Mouse (Mus musculus) heart, embryonic 11.5 days (tissue): Measurements from ENCODE around the gene Kri1. TPM values are rescaled to one million over a fixed set of nuclear protein-coding genes. Genes with fewer than 3 reads are reported as not detected.

Source experiments
- ATAC-seq: fragments of 200-750 bp; cut with Nextera tagmentation; replicated peaks from 2 replicates; pipeline ENCODE4 v1.8.0; 2017; ENCODE audit warnings: moderate library complexity; ENCODE audit not compliant: insufficient number of reproducible peaks, low FRiP score, low TSS enrichment
- H3K27ac ChIP-seq: fragments of 300-500 bp; sonication (generic); 2 replicates; pipeline ENCODE4 v1.5.1; 2014; ENCODE audit warnings: mild to moderate bottlenecking, low read depth, low read length
- H3K27me3 ChIP-seq: fragments of 300-500 bp; sonication (generic); 2 replicates; pipeline ENCODE4 v1.6.1; 2014; ENCODE audit warnings: mild to moderate bottlenecking, low read length, mixed read lengths; ENCODE audit not compliant: control insufficient read depth, insufficient read depth
- H3K36me3 ChIP-seq: fragments of 300-500 bp; sonication (generic); 2 replicates; pipeline ENCODE4 v1.6.1; 2014; ENCODE audit warnings: mild to moderate bottlenecking, low read length, moderate library complexity, mixed read lengths; ENCODE audit not compliant: control insufficient read depth, insufficient read depth
- H3K4me1 ChIP-seq: fragments of 300-500 bp; sonication (generic); 2 replicates; pipeline ENCODE4 v1.6.1; 2014; ENCODE audit warnings: low read length; ENCODE audit not compliant: control insufficient read depth, insufficient read depth
- H3K4me2 ChIP-seq: fragments of 300-500 bp; sonication (generic); 2 replicates; pipeline ENCODE4 v1.6.1; 2014; ENCODE audit warnings: mild to moderate bottlenecking, moderate library complexity
- H3K4me3 ChIP-seq: fragments of 300-500 bp; sonication (generic); 2 replicates; pipeline ENCODE4 v1.5.1; 2014; ENCODE audit warnings: low read depth, low read length
- H3K9ac ChIP-seq: fragments of 300-500 bp; sonication (generic); 2 replicates; pipeline ENCODE4 v1.6.1; 2014; ENCODE audit warnings: mild to moderate bottlenecking, low read depth, low read length, moderate library complexity
- H3K9me3 ChIP-seq: fragments of 300-500 bp; sonication (generic); replicated peaks from 2 replicates; pipeline ENCODE4 v1.6.1; 2016; ENCODE audit warnings: low read length; ENCODE audit not compliant: control insufficient read depth
- WGBS: fragments of 180-500 bp; shearing (Covaris S2); extraction: QIAGEN DNeasy Blood & Tissue Kit; methylation state at CpG from one replicate; pipeline ENCODE4 v1.1.7; 2014; ENCODE audit not compliant: insufficient replicate concordance; 5-methylcytosine and 5-hydroxymethylcytosine counted together
- polyA plus RNA-seq: library from polyadenylated mRNA; unstranded; fragments of >200 nt; fragmentation: Nextera tagmentation; extraction: Ambion mirVana; gene quantifications from 2 replicates; pipeline ENCODE4 v1.2.1, GENCODE M21; 2014

Gene Kri1
- polyA plus RNA-seq, 1 experiment from 2014 or later: 12.3 TPM

GRCm38 (mm10) chr9:21250509-21250908, 37.3 kb downstream of the Kri1 start:
- Histone ChIP-seq H3K9me3 (no peaks in the 10 kb centered on the region), H3K9ac (no peak overlapping the region), H3K36me3 (no peaks in the 10 kb centered on the region), H3K27me3 (peaks cover 55% of the 10 kb centered on the region), H3K27ac (no peak overlapping the region), H3K4me3 (no peak overlapping the region), H3K4me1 (peaks cover 4% of the 10 kb centered on the region; the same call in 1 of the 2 replicates), H3K4me2 (no peak overlapping the region)
- 40% methylated on average over 2 of the region's 2 CpGs for WGBS
- ATAC-seq: no peak

- Histone ChIP-seq H3K9ac (no peak overlapping the region), H3K36me3 (no peaks in the 10 kb centered on the region), H3K9me3 (no peaks in the 10 kb centered on the region), H3K4me3 (no peak overlapping the region), H3K27me3 (peaks cover 61% of the 10 kb centered on the region), H3K4me2 (no peak overlapping the region), H3K4me1 (peaks cover 9% of the 10 kb centered on the region), H3K27ac (no peak overlapping the region)
- ATAC-seq: no peak
- WGBS: 16% methylated on average over 17 of the region's 17 CpGs
Observed at GRCm38 (mm10) chr9:21249629-21250508, 37.9 kb downstream of the Kri1 start.

GRCm38 (mm10) chr9:21248326-21248725, 39.4 kb downstream of the Kri1 start, which contains the start of gene S1pr5:
TSS of gene S1pr5 (minus strand) at chr9:21248443.
- H3K36me3 ChIP-seq: no peaks in the 10 kb centered on the region
- peaks cover 76% of the 10 kb centered on the region for H3K27me3 ChIP-seq
- H3K4me2 ChIP-seq: peak within 1 kb of the TSS; percentile 74
- H3K4me3 ChIP-seq: peak within 1 kb of the TSS; percentile 41
- H3K9me3 ChIP-seq: no peaks in the 10 kb centered on the region
- H3K4me1 ChIP-seq: peaks cover 18% of the 10 kb centered on the region
- H3K27ac ChIP-seq: no peak within 1 kb of the TSS
- under 1% methylated on average over 30 of the region's 30 CpGs for whole genome bisulfite sequencing
- H3K9ac ChIP-seq: 0 out of 2 replicates have a peak within 1 kb of the TSS, but pooled peaks have one; percentile 22
- ATAC-seq: 0 out of 2 replicates have a peak, but pooled peaks have one; percentile 15

- 59% methylated on average over 1 of the region's 1 CpGs for WGBS
- ATAC-seq: no peak
Observed at GRCm38 (mm10) chr9:21246342-21246741, 41.4 kb downstream of the Kri1 start.

GRCm38 (mm10) chr9:21245113-21245487, 42.7 kb downstream of the Kri1 start:
- H3K9ac ChIP-seq: peak overlapping the region; percentile 50
- WGBS: 2% methylated on average over 16 of the region's 16 CpGs
- ATAC-seq: 0 out of 2 replicates have a peak, but pooled peaks have one; percentile 9

More at GRCm38 (mm10) chr9:21246342-21246741, 41.4 kb downstream of the Kri1 start:
- Histone ChIP-seq H3K9ac (no peak overlapping the region), H3K4me3 (no peak overlapping the region), H3K27me3 (peaks cover 73% of the 10 kb centered on the region), H3K36me3 (no peaks in the 10 kb centered on the region), H3K4me2 (no peak overlapping the region), H3K27ac (no peak overlapping the region), H3K4me1 (peaks cover 18% of the 10 kb centered on the region), H3K9me3 (no peaks in the 10 kb centered on the region)

GRCm38 (mm10) chr9:21244428-21245112, 43.2 kb downstream of the Kri1 start:
- H3K36me3 ChIP-seq: no peaks in the 10 kb centered on the region
- H3K27me3 ChIP-seq: peaks cover 60% of the 10 kb centered on the region
- WGBS: under 1% methylated on average over 69 of the region's 72 CpGs
- H3K4me1 ChIP-seq: peaks cover 18% of the 10 kb centered on the region
- H3K9ac ChIP-seq: peak overlapping the region; percentile 50; the same call in 1 of the 2 replicates
- ATAC-seq: 0 out of 2 replicates have a peak, but pooled peaks have one; percentile 8
- H3K27ac ChIP-seq: no peak overlapping the region
- no peaks in the 10 kb centered on the region for H3K9me3 ChIP-seq
- H3K4me2 ChIP-seq: peak overlapping the region; percentile 94
- H3K4me3 ChIP-seq: peak overlapping the region; percentile 47

More at GRCm38 (mm10) chr9:21245113-21245487, 42.7 kb downstream of the Kri1 start:
- Histone ChIP-seq H3K4me1 (peaks cover 18% of the 10 kb centered on the region), H3K27ac (no peak overlapping the region), H3K27me3 (peaks cover 65% of the 10 kb centered on the region), H3K36me3 (no peaks in the 10 kb centered on the region), H3K4me3 (peak overlapping the region; percentile 47), H3K9me3 (no peaks in the 10 kb centered on the region), H3K4me2 (peak overlapping the region; percentile 94)

- Histone ChIP-seq H3K4me3 (peak overlapping the region; percentile 47), H3K4me2 (peak overlapping the region; percentile 94), H3K27ac (no peak overlapping the region), H3K36me3 (no peaks in the 10 kb centered on the region), H3K27me3 (peaks cover 53% of the 10 kb centered on the region), H3K4me1 (peaks cover 18% of the 10 kb centered on the region), H3K9me3 (no peaks in the 10 kb centered on the region), H3K9ac (peak overlapping the region; percentile 50; the same call in 1 of the 2 replicates)
- no peak for ATAC-seq
- 3% methylated on average over 42 of the region's 42 CpGs for WGBS
Observed at GRCm38 (mm10) chr9:21243826-21244427, 43.8 kb downstream of the Kri1 start.

GRCm38 (mm10) chr9:21241343-21241742, 46.4 kb downstream of the Kri1 start:
- 6% methylated on average over 11 of the region's 11 CpGs for WGBS

More at GRCm38 (mm10) chr9:21241343-21241742, 46.4 kb downstream of the Kri1 start:
- Histone ChIP-seq H3K27me3 (peaks cover 35% of the 10 kb centered on the region), H3K9ac (no peak overlapping the region), H3K4me2 (no peak overlapping the region), H3K27ac (no peak overlapping the region), H3K4me3 (no peak overlapping the region), H3K9me3 (no peaks in the 10 kb centered on the region), H3K4me1 (peaks cover 25% of the 10 kb centered on the region), H3K36me3 (no peaks in the 10 kb centered on the region)
- no peak for ATAC-seq
